Comparison of ENCODE assay signal across 7 mouse cellular contexts in genomic region chr17:15527811-15528136, GRCm38 (mm10). TPM values are rescaled to one million over a fixed set of nuclear protein-coding genes. Genes with fewer than 3 reads are reported as not detected.
DNase-seq lines count a peak whose midpoint lies in the region; ATAC-seq lines count a peak whose summit lies in the region.

No protein-coding gene starts in this region.

- WGBS in lung, embryonic 16.5 days, result 39% methylated on average over 3 of the region's 3 CpGs
- 63% methylated on average over 3 of the region's 3 CpGs for WGBS in forebrain, embryonic 12.5 days
- 61% methylated on average over 3 of the region's 3 CpGs for WGBS in limb, embryonic 13.5 days
- 44% methylated on average over 3 of the region's 3 CpGs for WGBS in stomach, embryonic 15.5 days

- H3K9ac ChIP-seq in lung, embryonic 16.5 days (ENCODE audit: low read length), result peak overlapping the region; percentile 91
- H3K9ac ChIP-seq in forebrain, embryonic 12.5 days, result peak overlapping the region; percentile 79
- peak overlapping the region; percentile 78 for H3K9ac ChIP-seq in limb, embryonic 13.5 days
- H3K9ac ChIP-seq in stomach, embryonic 15.5 days, result no peak overlapping the region

- H3K36me3 ChIP-seq in lung, embryonic 16.5 days (ENCODE audit: control insufficient read depth, insufficient read depth, low read length), result peaks cover 8% of the 10 kb centered on the region
- H3K36me3 ChIP-seq in forebrain, embryonic 12.5 days (replicated peaks), result peaks cover 18% of the 10 kb centered on the region
- H3K36me3 ChIP-seq in limb, embryonic 13.5 days, result peaks cover 23% of the 10 kb centered on the region
- H3K36me3 ChIP-seq in stomach, embryonic 15.5 days, result 0 out of 2 replicates have a peak, but pooled peaks cover 2% of the 10 kb centered on the region

- peak overlapping the region; percentile 83 for H3K4me2 ChIP-seq in lung, embryonic 16.5 days (ENCODE audit: low read depth, low read length)
- H3K4me2 ChIP-seq in forebrain, embryonic 12.5 days, result peak overlapping the region; percentile 71
- H3K4me2 ChIP-seq in limb, embryonic 13.5 days (replicated peaks), result peak overlapping the region; percentile 76
- peak overlapping the region; percentile 80 for H3K4me2 ChIP-seq in stomach, embryonic 15.5 days

- DNase-seq in lung, postnatal 14 days, result no peak
- no peak for DNase-seq in retina, embryonic 14.5 days (ENCODE audit: low spot score)
- no peak for DNase-seq in adrenal gland, adult (ENCODE audit: inconsistent age in 2 of 2, low spot score in 1 of 2)

- H3K4me3 ChIP-seq in lung, embryonic 16.5 days (ENCODE audit: low read length), result peak overlapping the region; percentile 86
- H3K4me3 ChIP-seq in forebrain, embryonic 12.5 days (replicated peaks), result peak overlapping the region; percentile 80
- peak overlapping the region; percentile 65 for H3K4me3 ChIP-seq in limb, embryonic 13.5 days
- peak overlapping the region; percentile 93 for H3K4me3 ChIP-seq in stomach, embryonic 15.5 days (replicated peaks)

- 0 out of 2 replicates have a peak overlapping the region, but pooled peaks have one; percentile 88 for H3K27ac ChIP-seq in lung, embryonic 16.5 days (ENCODE audit: low read length)
- H3K27ac ChIP-seq in forebrain, embryonic 12.5 days, result no peak overlapping the region
- H3K27ac ChIP-seq in limb, embryonic 13.5 days, result no peak overlapping the region
- H3K27ac ChIP-seq in stomach, embryonic 15.5 days, result no peak overlapping the region

- H3K9me3 ChIP-seq in lung, embryonic 16.5 days (ENCODE audit: control insufficient read depth, low read length), result no peaks in the 10 kb centered on the region
- H3K9me3 ChIP-seq in forebrain, embryonic 12.5 days, result no peaks in the 10 kb centered on the region
- H3K9me3 ChIP-seq in limb, embryonic 13.5 days, result no peaks in the 10 kb centered on the region
- H3K9me3 ChIP-seq in stomach, embryonic 15.5 days, result no peaks in the 10 kb centered on the region

- no peaks in the 10 kb centered on the region for H3K27me3 ChIP-seq in lung, embryonic 16.5 days (ENCODE audit: control insufficient read depth, insufficient read depth, low read depth, low read length)
- no peaks in the 10 kb centered on the region for H3K27me3 ChIP-seq in forebrain, embryonic 12.5 days
- H3K27me3 ChIP-seq in limb, embryonic 13.5 days, result no peaks in the 10 kb centered on the region
- H3K27me3 ChIP-seq in stomach, embryonic 15.5 days (replicated peaks), result no peaks in the 10 kb centered on the region

- no peak for ATAC-seq in lung, embryonic 16.5 days (ENCODE audit: low read depth)
- no peak for ATAC-seq in forebrain, embryonic 12.5 days (ENCODE audit: low FRiP score)
- no peak for ATAC-seq in limb, embryonic 13.5 days (ENCODE audit: low FRiP score, low read depth)
- ATAC-seq in stomach, embryonic 15.5 days (ENCODE audit: insufficient read depth, low FRiP score, low read depth), result no peak

- peaks cover 10% of the 10 kb centered on the region for H3K4me1 ChIP-seq in lung, embryonic 16.5 days (replicated peaks; ENCODE audit: control insufficient read depth, insufficient read depth, low read length)
- peaks cover 23% of the 10 kb centered on the region for H3K4me1 ChIP-seq in forebrain, embryonic 12.5 days
- H3K4me1 ChIP-seq in limb, embryonic 13.5 days, result peaks cover 16% of the 10 kb centered on the region
- H3K4me1 ChIP-seq in stomach, embryonic 15.5 days, result peaks cover 6% of the 10 kb centered on the region

RNA-seq across cellular contexts. Expression of gene Pdcd2, which starts 0.7 kb away (rescaled TPM):
- 29.6 and 33.6 TPM in 2 replicates for polyA plus RNA-seq in lung, embryonic 16.5 days (2015; fragmentation: Nextera tagmentation; extraction: Ambion mirVana)
- 54.9 and 65.1 TPM in 2 replicates for polyA plus RNA-seq in forebrain, embryonic 12.5 days (2016; fragmentation: Nextera tagmentation; extraction: Ambion mirVana)
- polyA plus RNA-seq in limb, embryonic 13.5 days (2015; fragmentation: Nextera tagmentation; extraction: Ambion mirVana), result 48.4 and 49.0 TPM in 2 replicates
- polyA plus RNA-seq in stomach, embryonic 15.5 days (2015; fragmentation: Nextera tagmentation; extraction: Ambion mirVana), result 45.1 and 52.8 TPM in 2 replicates

RNA-seq across cellular contexts. Expression of gene Tbp, which starts 28.1 kb away (rescaled TPM):
- polyA plus RNA-seq in lung, embryonic 16.5 days (2015; fragmentation: Nextera tagmentation; extraction: Ambion mirVana), result 46.9 and 47.3 TPM in 2 replicates
- 69.8 and 70.5 TPM in 2 replicates for polyA plus RNA-seq in forebrain, embryonic 12.5 days (2016; fragmentation: Nextera tagmentation; extraction: Ambion mirVana)
- polyA plus RNA-seq in limb, embryonic 13.5 days (2015; fragmentation: Nextera tagmentation; extraction: Ambion mirVana), result 50.8 and 52.9 TPM in 2 replicates
- 35.9 and 41.3 TPM in 2 replicates for polyA plus RNA-seq in stomach, embryonic 15.5 days (2015; fragmentation: Nextera tagmentation; extraction: Ambion mirVana)

RNA-seq across cellular contexts. Expression of gene Psmb1, which starts 28.2 kb away (rescaled TPM):
- polyA plus RNA-seq in lung, embryonic 16.5 days (2015; fragmentation: Nextera tagmentation; extraction: Ambion mirVana), result 250 and 259 TPM in 2 replicates
- polyA plus RNA-seq in forebrain, embryonic 12.5 days (2016; fragmentation: Nextera tagmentation; extraction: Ambion mirVana), result 236 and 238 TPM in 2 replicates
- polyA plus RNA-seq in limb, embryonic 13.5 days (2015; fragmentation: Nextera tagmentation; extraction: Ambion mirVana), result 252 and 265 TPM in 2 replicates
- 248 and 249 TPM in 2 replicates for polyA plus RNA-seq in stomach, embryonic 15.5 days (2015; fragmentation: Nextera tagmentation; extraction: Ambion mirVana)

RNA-seq across cellular contexts. Expression of gene Prdm9, which starts 36.4 kb away (rescaled TPM):
- polyA plus RNA-seq in lung, embryonic 16.5 days (2015; fragmentation: Nextera tagmentation; extraction: Ambion mirVana), result 1.9 and 2.6 TPM in 2 replicates
- 3.0 and 3.2 TPM in 2 replicates for polyA plus RNA-seq in forebrain, embryonic 12.5 days (2016; fragmentation: Nextera tagmentation; extraction: Ambion mirVana)
- polyA plus RNA-seq in limb, embryonic 13.5 days (2015; fragmentation: Nextera tagmentation; extraction: Ambion mirVana), result 1.6 and 1.9 TPM in 2 replicates
- 1.3 and 1.9 TPM in 2 replicates for polyA plus RNA-seq in stomach, embryonic 15.5 days (2015; fragmentation: Nextera tagmentation; extraction: Ambion mirVana)
